Mouse (Mus musculus): ENCODE measurements around the gene Camk1d. TPM values are rescaled to one million over a fixed set of nuclear protein-coding genes. Genes with fewer than 3 reads are reported as not detected.

Gene Camk1d
- polyA plus RNA-seq, 1 experiment from 2014 or later: 3.3 TPM

- 80% methylated on average over 4 of the region's 4 CpGs for WGBS
- H3K27ac ChIP-seq: no peak overlapping the region
- H3K9ac ChIP-seq: no peak overlapping the region
- no peaks in the 10 kb centered on the region for H3K9me3 ChIP-seq (replicated peaks)
- ATAC-seq (ENCODE audit: low FRiP score): no peak
- no peak overlapping the region for H3K4me3 ChIP-seq
- H3K27me3 ChIP-seq: peaks cover 7% of the 10 kb centered on the region
- H3K4me2 ChIP-seq (replicated peaks): no peak overlapping the region
- no peaks in the 10 kb centered on the region for H3K4me1 ChIP-seq
- no peaks in the 10 kb centered on the region for H3K36me3 ChIP-seq
Observed at GRCm38 (mm10) chr2:5706618-5707017, 7.7 kb downstream of the Camk1d start.

GRCm38 (mm10) chr2:5702370-5702769 is 11.9 kb downstream of the Camk1d start:
- Histone ChIP-seq H3K4me2 (replicated peaks) (no peak overlapping the region), H3K9me3 (replicated peaks) (no peaks in the 10 kb centered on the region), H3K4me1 (no peaks in the 10 kb centered on the region), H3K9ac (no peak overlapping the region), H3K36me3 (no peaks in the 10 kb centered on the region), H3K27ac (no peak overlapping the region), H3K27me3 (no peaks in the 10 kb centered on the region), H3K4me3 (no peak overlapping the region)
- 93% methylated on average over 2 of the region's 2 CpGs for WGBS
- no peak for ATAC-seq (ENCODE audit: low FRiP score)

GRCm38 (mm10) chr2:5700931-5701330 is 13.4 kb downstream of the Camk1d start:
- no peak overlapping the region for H3K9ac ChIP-seq
- H3K27ac ChIP-seq: no peak overlapping the region
- no peaks in the 10 kb centered on the region for H3K27me3 ChIP-seq
- H3K36me3 ChIP-seq: no peaks in the 10 kb centered on the region
- H3K4me1 ChIP-seq: no peaks in the 10 kb centered on the region
- ATAC-seq (ENCODE audit: low FRiP score): no peak
- H3K4me2 ChIP-seq (replicated peaks): no peak overlapping the region
- no peak overlapping the region for H3K4me3 ChIP-seq
- H3K9me3 ChIP-seq (replicated peaks): no peaks in the 10 kb centered on the region
- WGBS: 100% methylated on average over 3 of the region's 3 CpGs

- no peak overlapping the region for H3K9ac ChIP-seq
- no peak overlapping the region for H3K4me3 ChIP-seq
- H3K4me1 ChIP-seq: no peaks in the 10 kb centered on the region
- H3K27me3 ChIP-seq: no peaks in the 10 kb centered on the region
- WGBS: 53% methylated on average over 8 of the region's 8 CpGs
- ATAC-seq (ENCODE audit: low FRiP score): no peak
- no peaks in the 10 kb centered on the region for H3K36me3 ChIP-seq
- no peaks in the 10 kb centered on the region for H3K9me3 ChIP-seq (replicated peaks)
- H3K4me2 ChIP-seq (replicated peaks): no peak overlapping the region
- H3K27ac ChIP-seq: no peak overlapping the region
Observed at GRCm38 (mm10) chr2:5698451-5698850, 15.9 kb downstream of the Camk1d start.

GRCm38 (mm10) chr2:5694094-5694493 is 20.2 kb downstream of the Camk1d start:
- no peak for ATAC-seq (ENCODE audit: low FRiP score)
- 83% methylated on average over 9 of the region's 9 CpGs for WGBS

GRCm38 (mm10) chr2:5691729-5692128 is 22.6 kb downstream of the Camk1d start:
- no peak for ATAC-seq (ENCODE audit: low FRiP score)
- Histone ChIP-seq H3K27ac (no peak overlapping the region), H3K36me3 (no peaks in the 10 kb centered on the region), H3K4me3 (no peak overlapping the region), H3K4me2 (replicated peaks) (no peak overlapping the region), H3K4me1 (no peaks in the 10 kb centered on the region), H3K9me3 (replicated peaks) (no peaks in the 10 kb centered on the region), H3K9ac (no peak overlapping the region), H3K27me3 (no peaks in the 10 kb centered on the region)
- 84% methylated on average over 3 of the region's 3 CpGs for WGBS

More at GRCm38 (mm10) chr2:5694094-5694493, 20.2 kb downstream of the Camk1d start:
- H3K27ac ChIP-seq: no peak overlapping the region
- no peaks in the 10 kb centered on the region for H3K4me1 ChIP-seq
- H3K9ac ChIP-seq: no peak overlapping the region
- no peak overlapping the region for H3K4me3 ChIP-seq
- H3K27me3 ChIP-seq: no peaks in the 10 kb centered on the region
- no peaks in the 10 kb centered on the region for H3K9me3 ChIP-seq (replicated peaks)
- H3K36me3 ChIP-seq: no peaks in the 10 kb centered on the region
- no peak overlapping the region for H3K4me2 ChIP-seq (replicated peaks)

- Histone ChIP-seq H3K9me3 (replicated peaks) (no peaks in the 10 kb centered on the region), H3K36me3 (no peaks in the 10 kb centered on the region), H3K27ac (no peak overlapping the region), H3K4me2 (replicated peaks) (no peak overlapping the region), H3K27me3 (no peaks in the 10 kb centered on the region), H3K9ac (no peak overlapping the region), H3K4me3 (no peak overlapping the region), H3K4me1 (no peaks in the 10 kb centered on the region)
- no peak for ATAC-seq (ENCODE audit: low FRiP score)
- 90% methylated on average over 4 of the region's 4 CpGs for WGBS
Observed at GRCm38 (mm10) chr2:5683366-5683765, 30.9 kb downstream of the Camk1d start.

GRCm38 (mm10) chr2:5681909-5682308 is 32.4 kb downstream of the Camk1d start:
- H3K9ac ChIP-seq: no peak overlapping the region
- no peaks in the 10 kb centered on the region for H3K36me3 ChIP-seq
- ATAC-seq (ENCODE audit: low FRiP score): no peak
- H3K4me1 ChIP-seq: no peaks in the 10 kb centered on the region
- H3K27me3 ChIP-seq: no peaks in the 10 kb centered on the region
- WGBS: 91% methylated on average over 8 of the region's 8 CpGs
- H3K27ac ChIP-seq: no peak overlapping the region
- H3K9me3 ChIP-seq (replicated peaks): no peaks in the 10 kb centered on the region
- H3K4me2 ChIP-seq (replicated peaks): no peak overlapping the region
- no peak overlapping the region for H3K4me3 ChIP-seq

- ATAC-seq (ENCODE audit: low FRiP score): no peak
- Histone ChIP-seq H3K27me3 (no peaks in the 10 kb centered on the region), H3K4me1 (peaks cover 2% of the 10 kb centered on the region), H3K4me3 (no peak overlapping the region), H3K27ac (no peak overlapping the region), H3K9ac (no peak overlapping the region), H3K36me3 (no peaks in the 10 kb centered on the region), H3K9me3 (replicated peaks) (no peaks in the 10 kb centered on the region), H3K4me2 (replicated peaks) (no peak overlapping the region)
- 89% methylated on average over 7 of the region's 7 CpGs for WGBS
Observed at GRCm38 (mm10) chr2:5681302-5681701, 33.0 kb downstream of the Camk1d start.

- Histone ChIP-seq H3K27me3 (no peaks in the 10 kb centered on the region), H3K4me1 (peaks cover 10% of the 10 kb centered on the region), H3K9ac (no peak overlapping the region), H3K27ac (no peak overlapping the region), H3K9me3 (replicated peaks) (no peaks in the 10 kb centered on the region), H3K4me2 (replicated peaks) (no peak overlapping the region), H3K4me3 (no peak overlapping the region), H3K36me3 (no peaks in the 10 kb centered on the region)
- 89% methylated on average over 2 of the region's 2 CpGs for WGBS
- no peak for ATAC-seq (ENCODE audit: low FRiP score)
Observed at GRCm38 (mm10) chr2:5679055-5679454, 35.3 kb downstream of the Camk1d start.

- Histone ChIP-seq H3K27me3 (no peaks in the 10 kb centered on the region), H3K4me2 (replicated peaks) (no peak overlapping the region), H3K4me1 (peaks cover 10% of the 10 kb centered on the region), H3K9me3 (replicated peaks) (no peaks in the 10 kb centered on the region), H3K9ac (no peak overlapping the region), H3K4me3 (no peak overlapping the region), H3K36me3 (no peaks in the 10 kb centered on the region), H3K27ac (no peak overlapping the region)
- ATAC-seq (ENCODE audit: low FRiP score): no peak
- WGBS: 91% methylated on average over 2 of the region's 2 CpGs
Observed at GRCm38 (mm10) chr2:5677472-5677871, 36.8 kb downstream of the Camk1d start.

- Histone ChIP-seq H3K4me1 (peaks cover 10% of the 10 kb centered on the region), H3K9ac (no peak overlapping the region), H3K4me2 (replicated peaks) (no peak overlapping the region), H3K27ac (no peak overlapping the region), H3K9me3 (replicated peaks) (no peaks in the 10 kb centered on the region), H3K4me3 (no peak overlapping the region), H3K27me3 (no peaks in the 10 kb centered on the region), H3K36me3 (no peaks in the 10 kb centered on the region)
- no peak for ATAC-seq (ENCODE audit: low FRiP score)
- WGBS: 80% methylated on average over 8 of the region's 8 CpGs
Observed at GRCm38 (mm10) chr2:5676786-5677185, 37.5 kb downstream of the Camk1d start.

- no peak for ATAC-seq (ENCODE audit: low FRiP score)
- WGBS: 67% methylated on average over 9 of the region's 9 CpGs
- Histone ChIP-seq H3K27me3 (no peaks in the 10 kb centered on the region), H3K4me2 (replicated peaks) (no peak overlapping the region), H3K27ac (no peak overlapping the region), H3K36me3 (no peaks in the 10 kb centered on the region), H3K4me3 (no peak overlapping the region), H3K9me3 (replicated peaks) (no peaks in the 10 kb centered on the region), H3K4me1 (peaks cover 10% of the 10 kb centered on the region), H3K9ac (no peak overlapping the region)
Observed at GRCm38 (mm10) chr2:5676143-5676483, 38.2 kb downstream of the Camk1d start.

Measured in hindbrain, embryonic 12.5 days (tissue).